Mouse (Mus musculus): Measurements from ENCODE around the gene Kcnma1. TPM values are rescaled to one million over a fixed set of nuclear protein-coding genes. Genes with fewer than 3 reads are reported as not detected.

The Kcnma1 gene
- total RNA-seq, 2 experiments from 2014 or later: not detected

DNA sequence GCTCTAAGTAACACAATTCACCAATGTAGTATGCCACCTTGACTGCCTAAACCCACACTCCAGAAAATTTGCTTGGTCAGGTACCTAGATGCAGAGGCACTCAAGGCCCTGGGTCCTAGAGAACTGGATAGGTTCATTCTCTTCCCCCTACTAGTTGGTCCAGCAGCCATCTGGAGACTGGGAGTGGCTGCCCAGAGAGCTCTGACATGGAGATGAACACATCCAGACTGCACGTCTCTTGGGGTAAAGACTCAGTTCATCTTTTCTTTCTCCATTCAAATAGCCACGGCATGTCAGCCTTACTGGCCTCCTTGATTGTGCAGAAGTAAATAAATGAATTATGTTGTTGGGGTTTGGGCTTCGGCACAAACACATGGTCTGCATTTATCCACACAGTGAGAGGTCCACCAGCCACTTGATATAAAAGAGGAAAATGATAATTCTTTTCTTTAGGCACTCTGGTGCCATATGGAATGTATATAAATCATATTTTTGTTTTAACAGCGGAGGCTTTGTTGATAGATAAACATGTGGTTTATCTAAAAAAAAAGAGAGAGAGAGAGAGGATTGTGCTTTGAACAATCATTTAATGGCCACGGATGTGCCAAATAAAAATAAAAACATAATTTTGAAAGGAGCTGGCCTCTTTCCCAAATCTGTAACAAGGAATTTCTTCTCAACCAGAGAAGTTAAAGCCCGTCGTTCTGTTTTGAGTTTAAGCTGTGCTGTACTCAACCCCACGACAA, 520.4 kb downstream of the Kcnma1 start:
- no peak for ATAC-seq (replicated peaks; ENCODE audit: poor library complexity, severe bottlenecking)

GRCm38 (mm10) chr14:23492581-23493360, 521.5 kb downstream of the Kcnma1 start:
- ATAC-seq (replicated peaks; ENCODE audit: poor library complexity, severe bottlenecking): no peak

DNA sequence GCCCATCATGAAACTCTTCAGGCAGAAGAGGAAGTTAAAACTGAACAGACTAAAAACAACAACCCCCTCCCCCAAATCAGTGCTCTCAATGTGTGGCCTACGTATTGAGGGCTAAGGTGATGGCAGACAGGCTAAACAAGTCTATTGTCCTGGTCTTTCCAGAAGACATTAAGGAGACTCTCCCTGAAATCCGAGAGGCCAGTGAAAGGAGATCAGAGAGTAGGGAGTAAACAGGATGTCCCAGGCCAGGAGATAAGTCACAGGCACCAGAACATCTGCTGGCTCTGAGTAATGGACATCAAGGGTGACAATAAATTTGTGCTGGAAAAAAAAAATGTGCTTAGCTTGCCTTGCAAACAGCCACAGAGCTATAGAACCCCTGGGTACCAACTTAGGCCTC, 522.9 kb downstream of the Kcnma1 start:
- ATAC-seq (replicated peaks; ENCODE audit: poor library complexity, severe bottlenecking): no peak

- no peak for ATAC-seq (replicated peaks; ENCODE audit: poor library complexity, severe bottlenecking)
Measured at GRCm38 (mm10) chr14:23486687-23487086, 527.6 kb downstream of the Kcnma1 start.

GRCm38 (mm10) chr14:23485802-23486500, 528.3 kb downstream of the Kcnma1 start:
- ATAC-seq (replicated peaks; ENCODE audit: poor library complexity, severe bottlenecking): peak; percentile 52; the same call in 1 of the 2 replicates

DNA sequence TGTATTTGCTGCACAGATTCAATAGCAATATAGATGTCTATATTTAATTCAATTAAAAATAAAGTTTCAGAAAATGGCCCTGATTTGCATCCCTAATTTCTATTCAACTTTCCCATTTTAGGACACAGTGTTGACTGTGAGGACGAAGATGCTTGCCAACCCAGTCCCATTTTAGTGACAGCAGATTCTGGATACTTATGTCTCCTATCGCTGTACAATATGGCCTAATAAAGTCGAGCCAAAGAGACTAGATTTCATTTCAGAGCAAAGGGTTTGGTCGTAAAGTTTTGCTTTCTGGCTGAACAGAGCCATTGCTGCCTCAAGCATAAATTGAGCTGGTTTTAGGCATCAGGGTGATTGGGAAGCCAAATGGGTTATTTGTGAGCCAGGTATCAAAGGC, 539.2 kb downstream of the Kcnma1 start:
- ATAC-seq (replicated peaks; ENCODE audit: poor library complexity, severe bottlenecking): no peak

GRCm38 (mm10) chr14:23470071-23470470, 544.2 kb downstream of the Kcnma1 start:
- ATAC-seq (replicated peaks; ENCODE audit: poor library complexity, severe bottlenecking): no peak

DNA sequence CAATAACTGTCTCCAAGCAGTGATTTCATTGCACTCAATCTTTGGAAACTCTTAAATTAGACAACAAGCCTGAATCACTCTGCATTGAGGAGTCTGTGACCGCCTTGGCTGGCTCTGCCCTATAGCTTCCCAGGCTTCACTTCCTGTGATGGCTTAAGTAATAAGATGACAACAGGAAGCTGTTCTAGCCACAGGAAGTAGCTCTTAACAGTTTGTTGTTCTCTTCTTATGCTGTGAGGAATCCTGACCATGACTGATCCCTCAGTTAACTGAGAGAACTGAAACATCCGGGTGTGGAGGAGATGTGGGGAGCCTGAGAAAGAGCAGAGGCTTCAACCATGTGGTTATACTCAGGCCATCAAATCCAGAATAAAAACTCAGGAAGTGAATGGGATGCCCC, 549.2 kb downstream of the Kcnma1 start:
- peak; percentile 100 for ATAC-seq (replicated peaks; ENCODE audit: poor library complexity, severe bottlenecking)

DNA sequence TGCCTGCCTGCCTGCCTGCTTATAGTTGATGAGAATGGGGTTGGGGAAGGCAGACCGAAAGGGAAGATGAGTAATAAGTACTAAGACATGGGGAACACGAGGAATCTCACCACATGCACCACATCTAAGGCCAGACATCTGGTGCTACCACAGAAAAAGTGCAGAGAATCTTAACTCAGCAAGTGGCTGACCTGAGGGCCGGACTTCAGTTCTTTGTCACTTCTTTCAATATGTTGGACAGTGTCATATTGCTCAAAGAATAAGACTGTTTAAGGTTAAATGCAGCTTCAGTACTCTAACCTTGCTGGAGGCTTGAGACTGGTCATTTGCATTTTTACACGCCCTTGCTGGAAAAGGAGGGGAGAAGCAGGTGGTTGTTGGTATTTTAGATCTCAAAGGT, 555.7 kb downstream of the Kcnma1 start:
- no peak for ATAC-seq (replicated peaks; ENCODE audit: poor library complexity, severe bottlenecking)

GRCm38 (mm10) chr14:23451681-23452080, 562.6 kb downstream of the Kcnma1 start:
- ATAC-seq (replicated peaks; ENCODE audit: poor library complexity, severe bottlenecking): no peak

- no peak for ATAC-seq (replicated peaks; ENCODE audit: poor library complexity, severe bottlenecking)
Measured at GRCm38 (mm10) chr14:23437467-23437866, 576.8 kb downstream of the Kcnma1 start.

- ATAC-seq (replicated peaks; ENCODE audit: poor library complexity, severe bottlenecking): no peak
Measured at GRCm38 (mm10) chr14:23435861-23436260, 578.4 kb downstream of the Kcnma1 start.

DNA sequence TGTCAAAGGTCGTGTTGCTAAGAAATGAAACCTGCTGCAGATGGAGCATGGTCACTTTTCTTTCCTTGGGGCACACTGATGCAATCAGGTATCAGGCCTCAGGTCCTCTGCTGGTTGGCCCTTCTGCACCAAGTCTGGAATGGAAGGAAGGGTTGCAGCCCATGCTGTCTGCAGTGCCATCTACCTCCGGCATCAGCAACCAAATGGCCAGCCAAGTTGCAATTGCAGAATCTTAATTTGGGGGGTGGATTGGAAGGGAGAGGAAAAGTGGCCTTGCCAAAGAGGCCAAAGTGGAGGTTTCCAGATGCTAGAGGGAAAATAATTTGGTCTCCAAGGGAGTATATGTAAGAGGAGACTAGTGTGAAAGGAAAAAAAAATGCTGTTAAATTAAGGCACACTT, 584.3 kb downstream of the Kcnma1 start:
- ATAC-seq (replicated peaks; ENCODE audit: poor library complexity, severe bottlenecking): no peak

DNA sequence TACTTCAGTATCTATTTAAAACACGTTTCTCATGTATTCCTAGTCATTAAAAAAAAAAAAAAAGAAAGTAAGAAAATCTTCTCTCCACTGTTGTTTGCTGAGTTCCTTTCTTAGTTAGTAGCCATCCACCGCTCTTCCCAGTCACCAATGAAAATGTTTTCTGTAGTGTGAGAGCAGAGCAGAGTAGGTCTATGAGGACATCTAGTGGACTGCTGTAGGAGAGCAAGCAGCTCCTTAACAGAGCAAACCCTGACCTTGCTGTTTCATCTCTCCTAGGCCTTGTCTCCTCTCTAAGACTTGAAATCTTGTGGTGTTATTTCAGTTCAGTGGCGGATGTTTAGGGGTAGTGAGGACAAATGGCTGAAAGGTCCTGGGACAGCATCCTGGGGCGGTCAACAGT, 585.2 kb downstream of the Kcnma1 start:
- ATAC-seq (replicated peaks; ENCODE audit: poor library complexity, severe bottlenecking): peak; percentile 66

DNA sequence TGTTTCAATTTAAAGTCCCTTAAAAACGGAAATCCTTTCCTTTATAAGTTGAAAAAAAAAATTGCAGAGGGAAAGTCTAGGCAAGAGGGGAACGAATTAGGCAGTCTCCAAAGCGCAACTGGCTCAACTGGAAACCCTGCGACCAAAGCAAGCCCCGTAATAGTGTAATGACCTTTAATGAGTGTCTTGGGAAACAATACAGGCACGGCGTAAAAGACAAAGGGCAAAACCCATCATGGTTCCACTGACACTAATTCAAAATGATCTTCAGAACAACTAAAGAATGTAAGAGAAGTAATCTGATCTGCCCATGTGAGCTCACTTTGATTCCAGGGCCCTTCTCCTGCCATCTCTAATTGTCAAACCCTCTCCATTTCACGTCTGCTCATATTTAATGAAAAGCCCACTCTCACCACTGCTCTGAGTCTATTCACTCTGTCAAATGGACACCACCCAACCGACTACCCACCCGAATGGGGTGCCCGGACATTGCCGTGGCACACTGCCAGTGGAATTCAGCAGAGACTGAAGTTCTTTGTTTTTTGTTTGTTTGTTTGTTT, 591.7 kb downstream of the Kcnma1 start:
- ATAC-seq (replicated peaks; ENCODE audit: poor library complexity, severe bottlenecking): no peak

DNA sequence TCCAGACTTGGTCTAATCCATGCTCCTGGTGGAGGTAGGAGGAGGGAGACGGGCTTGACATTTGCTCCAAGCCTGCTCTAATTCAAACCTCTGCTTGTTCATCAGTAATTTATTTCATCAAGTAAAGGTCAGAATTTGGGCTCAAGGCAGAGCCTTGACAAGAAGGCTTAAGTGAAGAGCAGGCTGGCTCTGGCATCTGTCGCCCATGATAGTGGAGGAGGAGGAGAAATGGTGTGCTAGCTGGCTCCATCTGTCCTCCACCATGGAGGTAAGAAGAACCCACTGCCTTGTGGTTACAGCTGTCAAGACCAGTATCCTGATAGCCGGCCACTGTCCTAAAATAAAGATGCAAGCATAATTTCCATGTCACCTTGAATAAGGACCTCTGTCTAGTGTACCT, 595.3 kb downstream of the Kcnma1 start:
- no peak for ATAC-seq (replicated peaks; ENCODE audit: poor library complexity, severe bottlenecking)

DNA sequence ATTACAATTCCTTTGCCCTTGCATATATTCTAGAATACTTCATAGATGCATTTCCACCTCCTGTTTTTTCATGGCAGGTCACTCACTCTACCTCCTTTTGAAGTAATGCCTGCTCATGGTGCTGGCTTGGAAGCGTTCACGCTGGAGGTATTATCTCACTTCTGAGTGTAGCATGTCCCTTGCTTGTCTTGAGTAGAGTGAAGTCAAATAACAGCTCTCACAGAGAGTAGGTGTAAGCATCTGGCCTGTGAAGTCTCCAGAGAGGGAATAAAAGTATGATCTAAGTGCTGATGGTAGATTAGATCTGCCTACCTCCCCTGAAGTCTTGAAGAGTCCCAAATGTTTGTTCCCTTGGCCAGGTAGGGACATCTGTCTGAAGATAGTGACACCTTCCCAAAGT, 607.2 kb downstream of the Kcnma1 start:
- ATAC-seq (replicated peaks; ENCODE audit: poor library complexity, severe bottlenecking): no peak

- ATAC-seq (replicated peaks; ENCODE audit: poor library complexity, severe bottlenecking): peak; percentile 85
Measured at GRCm38 (mm10) chr14:23400777-23401469, 613.4 kb downstream of the Kcnma1 start.

DNA sequence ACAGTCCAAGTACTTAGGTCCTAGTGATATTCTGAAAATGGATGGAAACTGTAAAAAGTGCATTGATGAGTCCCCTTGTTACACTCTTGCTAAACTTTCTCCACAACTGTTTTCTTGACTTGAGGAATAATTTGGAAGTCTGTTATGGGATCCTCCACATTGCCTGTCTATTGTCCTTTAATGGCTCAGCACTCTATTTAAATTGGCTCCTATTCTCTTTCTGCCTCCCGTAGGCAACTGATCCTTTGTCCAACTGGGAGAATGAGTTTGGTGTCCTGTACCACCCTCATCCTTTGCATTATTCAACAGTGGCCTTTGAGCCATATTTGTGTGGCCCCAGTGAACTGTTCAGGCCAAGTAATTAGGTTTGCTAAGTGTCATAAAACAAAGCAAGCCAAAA, 616.6 kb downstream of the Kcnma1 start:
- no peak for ATAC-seq (replicated peaks; ENCODE audit: poor library complexity, severe bottlenecking)

GRCm38 (mm10) chr14:23391566-23391965, 622.7 kb downstream of the Kcnma1 start:
- ATAC-seq (replicated peaks; ENCODE audit: poor library complexity, severe bottlenecking): 0 out of 2 replicates have a peak, but pooled peaks have one; percentile 40
